Mouse (Mus musculus): ENCODE results near the gene Krt6b. TPM values are rescaled to one million over a fixed set of nuclear protein-coding genes. Genes with fewer than 3 reads are reported as not detected.
A peak's percentile ranks its signal among the peaks of the same experiment; 100 is the strongest.

Krt6b gene
- polyA plus RNA-seq (2012; rRNA removed): not detected in 2 replicates

DNA sequence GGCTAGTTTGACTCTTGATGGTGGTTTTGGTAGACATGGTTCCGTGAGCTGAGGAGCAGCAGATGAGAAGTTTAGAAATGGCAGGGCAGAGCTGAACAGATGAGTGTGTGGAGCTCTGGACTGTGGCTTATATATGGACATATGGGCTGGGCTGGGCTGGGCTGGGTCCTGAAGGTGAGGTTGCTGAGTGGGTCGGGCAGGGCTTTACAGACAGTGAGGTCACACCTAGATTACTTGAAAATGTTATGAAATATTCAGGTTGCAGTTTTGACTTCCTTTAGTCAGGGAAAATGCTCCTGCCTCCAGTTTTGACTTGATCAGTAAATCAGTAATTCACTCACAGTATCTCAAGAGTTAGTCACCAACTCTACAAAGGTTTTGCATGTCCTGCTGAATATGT, at the start of gene Krt6b:
TSS of gene Krt6b (minus strand) at position 101 of the 400 bp plus-strand sequence.
- WGBS: 88% methylated on average over 2 of the region's 2 CpGs
- Histone ChIP-seq H3K27me3 (ENCODE audit: control insufficient read depth, insufficient read depth, low read length) (no peaks in the 10 kb centered on the region; the same call in 1 of the 2 replicates), H3K4me1 (ENCODE audit: control insufficient read depth, insufficient read depth, low read length) (no peaks in the 10 kb centered on the region), H3K27ac (ENCODE audit: insufficient read depth, low read length) (no peak within 1 kb of the TSS), H3K4me3 (replicated peaks; ENCODE audit: insufficient read depth, low read depth, low read length) (no peak within 1 kb of the TSS)
- DNase-seq: no peak
- TF ChIP-seq CTCF (IDR thresholded peaks at IDR 0.05; ENCODE audit: borderline replicate concordance, insufficient read depth, low read depth, low read length) (no peak), POLR2A (IDR thresholded peaks at IDR 0.05; ENCODE audit: borderline replicate concordance, insufficient read depth, low read length) (no peak)

DNA sequence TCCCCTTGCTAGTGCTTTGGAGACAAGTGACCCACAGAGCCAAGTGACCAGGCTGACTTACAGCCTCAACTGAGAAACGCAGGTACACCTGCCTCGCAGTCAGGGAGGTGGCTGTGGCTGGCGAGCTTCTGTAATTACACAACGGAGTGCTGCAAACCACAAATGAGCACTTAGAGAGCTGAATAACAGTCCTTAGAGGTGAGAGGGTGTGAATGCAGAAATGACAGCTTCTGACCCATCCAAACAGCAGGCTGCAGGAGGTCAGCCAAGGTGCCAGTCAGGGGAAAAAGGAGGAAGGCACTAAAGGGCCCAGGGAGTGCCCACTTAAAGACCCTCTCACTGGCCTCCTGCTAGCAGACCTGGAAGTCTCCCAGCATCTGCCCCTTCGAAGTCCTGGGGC, 44.6 kb upstream of the Krt6b start:
- Histone ChIP-seq H3K4me3 (replicated peaks; ENCODE audit: insufficient read depth, low read depth, low read length) (no peak overlapping the region), H3K4me1 (ENCODE audit: control insufficient read depth, insufficient read depth, low read length) (no peaks in the 10 kb centered on the region; the same call in 1 of the 2 replicates), H3K27ac (ENCODE audit: insufficient read depth, low read length) (no peak overlapping the region), H3K27me3 (ENCODE audit: control insufficient read depth, insufficient read depth, low read length) (no peaks in the 10 kb centered on the region)
- TF ChIP-seq POLR2A (IDR thresholded peaks at IDR 0.05; ENCODE audit: borderline replicate concordance, insufficient read depth, low read length) (no peak), CTCF (IDR thresholded peaks at IDR 0.05; ENCODE audit: borderline replicate concordance, insufficient read depth, low read depth, low read length) (no peak)
- WGBS: 75% methylated on average over 5 of the region's 5 CpGs
- DNase-seq: no peak

DNA sequence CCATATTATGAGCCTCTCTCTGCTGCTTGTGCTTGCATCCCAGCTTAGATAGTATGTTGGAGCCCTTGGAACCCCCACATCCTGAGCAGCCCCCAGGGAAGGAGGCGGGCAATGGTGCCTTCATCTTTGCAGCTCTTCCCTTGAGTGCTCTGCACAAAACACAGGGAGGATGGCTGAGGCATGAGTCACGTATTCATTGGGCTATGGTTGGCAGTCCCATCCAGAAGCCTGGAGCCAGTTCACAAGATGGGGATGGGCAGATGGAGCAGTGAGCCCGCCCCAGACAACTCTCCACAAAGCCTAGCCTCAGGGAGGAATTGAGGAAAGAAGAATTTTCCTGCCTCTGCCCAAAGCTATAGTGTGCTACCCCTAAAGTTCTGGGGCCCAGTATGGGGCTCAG, 35.7 kb upstream of the Krt6b start:
- TF ChIP-seq CTCF (IDR thresholded peaks at IDR 0.05; ENCODE audit: borderline replicate concordance, insufficient read depth, low read depth, low read length) (no peak), POLR2A (IDR thresholded peaks at IDR 0.05; ENCODE audit: borderline replicate concordance, insufficient read depth, low read length) (no peak)
- 87% methylated on average over 3 of the region's 3 CpGs for WGBS
- DNase-seq: no peak
- no peak overlapping the region for H3K4me3 ChIP-seq (replicated peaks; ENCODE audit: insufficient read depth, low read depth, low read length)
- peaks cover 8% of the 10 kb centered on the region; the same call in 1 of the 2 replicates for H3K4me1 ChIP-seq (ENCODE audit: control insufficient read depth, insufficient read depth, low read length)
- H3K27me3 ChIP-seq (ENCODE audit: control insufficient read depth, insufficient read depth, low read length): no peaks in the 10 kb centered on the region; the same call in 1 of the 2 replicates
- H3K27ac ChIP-seq (ENCODE audit: insufficient read depth, low read length): no peak overlapping the region

DNA sequence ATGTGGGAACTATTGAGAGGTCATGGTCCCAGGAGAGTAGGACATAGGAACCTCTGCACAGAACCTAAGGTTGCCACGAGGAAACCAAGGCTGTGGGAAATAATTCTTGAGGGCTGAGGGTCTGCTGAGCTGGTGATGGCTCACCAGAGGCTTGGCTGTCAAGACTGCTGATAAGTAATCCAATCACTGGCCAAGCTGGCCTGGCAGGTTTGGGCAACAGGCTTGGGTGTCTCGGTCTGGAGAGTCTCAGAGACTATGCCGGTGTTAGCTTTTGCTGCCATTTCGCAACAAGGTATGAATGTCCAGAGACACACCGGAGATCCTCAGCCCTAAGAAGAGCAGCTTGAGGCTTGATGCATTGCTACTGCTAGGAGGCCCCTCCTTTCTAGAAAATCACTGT, 34.3 kb upstream of the Krt6b start:
- Histone ChIP-seq H3K27me3 (ENCODE audit: control insufficient read depth, insufficient read depth, low read length) (no peaks in the 10 kb centered on the region; the same call in 1 of the 2 replicates), H3K4me1 (ENCODE audit: control insufficient read depth, insufficient read depth, low read length) (peaks cover 8% of the 10 kb centered on the region; the same call in 1 of the 2 replicates), H3K4me3 (replicated peaks; ENCODE audit: insufficient read depth, low read depth, low read length) (no peak overlapping the region), H3K27ac (ENCODE audit: insufficient read depth, low read length) (no peak overlapping the region)
- 93% methylated on average over 5 of the region's 5 CpGs for WGBS
- DNase-seq: no peak
- TF ChIP-seq CTCF (IDR thresholded peaks at IDR 0.05; ENCODE audit: borderline replicate concordance, insufficient read depth, low read depth, low read length) (no peak), POLR2A (IDR thresholded peaks at IDR 0.05; ENCODE audit: borderline replicate concordance, insufficient read depth, low read length) (no peak)

DNA sequence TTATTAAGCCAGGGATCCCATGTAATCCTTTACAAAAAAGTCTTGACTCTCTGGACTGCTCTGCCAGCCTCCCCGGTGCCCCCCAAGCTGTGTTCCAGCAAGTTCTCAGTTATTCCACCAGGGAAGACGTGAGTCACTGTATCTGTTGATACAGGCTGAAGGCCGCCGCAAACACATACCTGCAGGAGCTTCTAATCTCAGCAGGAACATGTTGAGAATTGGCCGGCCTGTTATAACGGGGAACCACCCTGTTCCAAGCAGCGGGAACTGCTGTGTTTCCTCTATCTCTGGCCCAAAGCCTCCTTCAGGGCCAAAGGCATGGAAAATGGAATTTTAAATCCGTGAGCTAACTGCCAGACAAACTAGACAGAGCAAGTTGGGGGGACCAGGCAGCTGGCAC, 33.6 kb upstream of the Krt6b start:
- H3K4me3 ChIP-seq (replicated peaks; ENCODE audit: insufficient read depth, low read depth, low read length): no peak overlapping the region
- peak; percentile 18 to 52 for DNase-seq
- WGBS: 22% methylated on average over 8 of the region's 8 CpGs
- H3K4me1 ChIP-seq (ENCODE audit: control insufficient read depth, insufficient read depth, low read length): peaks cover 10% of the 10 kb centered on the region
- TF ChIP-seq CTCF (IDR thresholded peaks at IDR 0.05; ENCODE audit: borderline replicate concordance, insufficient read depth, low read depth, low read length) (no peak), POLR2A (IDR thresholded peaks at IDR 0.05; ENCODE audit: borderline replicate concordance, insufficient read depth, low read length) (no peak)
- H3K27me3 ChIP-seq (ENCODE audit: control insufficient read depth, insufficient read depth, low read length): no peaks in the 10 kb centered on the region; the same call in 1 of the 2 replicates
- no peak overlapping the region for H3K27ac ChIP-seq (ENCODE audit: insufficient read depth, low read length)

DNA sequence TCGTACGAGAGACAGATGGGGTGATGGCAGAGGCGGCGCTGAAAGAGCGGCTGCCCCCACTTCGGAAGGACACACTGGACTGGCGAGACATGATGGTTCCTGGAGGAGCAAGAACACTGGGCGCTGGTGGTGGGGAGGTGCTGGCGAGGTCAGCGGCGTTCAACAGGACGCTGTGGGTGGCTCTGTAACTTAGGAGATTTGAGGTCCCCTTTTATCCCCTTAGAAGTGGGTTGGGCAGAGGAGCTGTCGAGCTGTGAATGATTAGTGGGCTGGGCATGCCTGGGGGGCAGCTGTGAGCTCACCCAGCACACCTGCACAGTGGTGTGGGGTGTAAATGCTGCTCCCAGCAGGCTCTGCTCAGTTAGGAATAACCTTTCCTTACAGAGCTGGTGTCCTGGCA, 32.6 kb upstream of the Krt6b start, which contains the start of gene Krt5:
TSS of gene Krt5 (minus strand) at position 179 of the 400 bp plus-strand sequence.
- WGBS: 80% methylated on average over 13 of the region's 13 CpGs
- TF ChIP-seq POLR2A (IDR thresholded peaks at IDR 0.05; ENCODE audit: borderline replicate concordance, insufficient read depth, low read length) (no peak), CTCF (IDR thresholded peaks at IDR 0.05; ENCODE audit: borderline replicate concordance, insufficient read depth, low read depth, low read length) (no peak)
- DNase-seq: no peak
- H3K27me3 ChIP-seq (ENCODE audit: control insufficient read depth, insufficient read depth, low read length): no peaks in the 10 kb centered on the region; the same call in 1 of the 2 replicates
- H3K4me1 ChIP-seq (ENCODE audit: control insufficient read depth, insufficient read depth, low read length): peaks cover 14% of the 10 kb centered on the region
- H3K4me3 ChIP-seq (replicated peaks; ENCODE audit: insufficient read depth, low read depth, low read length): no peak within 1 kb of the TSS
- no peak within 1 kb of the TSS for H3K27ac ChIP-seq (ENCODE audit: insufficient read depth, low read length)

DNA sequence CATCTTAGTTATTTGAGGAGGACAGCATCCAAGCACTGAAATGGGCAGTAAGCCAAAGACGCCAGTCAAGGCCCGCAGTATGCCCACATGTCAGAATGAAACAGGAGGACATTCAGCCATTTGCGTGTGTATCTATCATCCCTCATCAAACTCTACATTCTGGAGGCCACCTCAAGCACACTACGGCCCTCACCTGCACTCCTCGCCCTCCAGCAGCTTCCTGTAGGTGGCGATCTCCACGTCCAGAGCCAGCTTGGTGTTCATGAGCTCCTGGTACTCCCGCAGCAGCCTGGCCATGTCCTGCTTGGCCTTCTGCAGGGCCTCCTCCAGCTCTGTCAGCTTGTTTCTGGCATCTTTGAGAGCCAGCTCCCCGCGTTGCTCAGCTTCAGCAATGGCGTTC, 28.6 kb upstream of the Krt6b start:
- 36% methylated on average over 11 of the region's 11 CpGs for WGBS
- Histone ChIP-seq H3K4me3 (replicated peaks; ENCODE audit: insufficient read depth, low read depth, low read length) (no peak overlapping the region), H3K27ac (ENCODE audit: insufficient read depth, low read length) (no peak overlapping the region), H3K4me1 (ENCODE audit: control insufficient read depth, insufficient read depth, low read length) (peaks cover 6% of the 10 kb centered on the region), H3K27me3 (ENCODE audit: control insufficient read depth, insufficient read depth, low read length) (no peaks in the 10 kb centered on the region; the same call in 1 of the 2 replicates)
- peak in 1 of 2 experiments; percentile 12 for DNase-seq
- no peak for TF ChIP-seq POLR2A (IDR thresholded peaks at IDR 0.05; ENCODE audit: borderline replicate concordance, insufficient read depth, low read length)
- peak; percentile 16; the same call in 1 of the 2 replicates for TF ChIP-seq CTCF (IDR thresholded peaks at IDR 0.05; ENCODE audit: borderline replicate concordance, insufficient read depth, low read depth, low read length)

DNA sequence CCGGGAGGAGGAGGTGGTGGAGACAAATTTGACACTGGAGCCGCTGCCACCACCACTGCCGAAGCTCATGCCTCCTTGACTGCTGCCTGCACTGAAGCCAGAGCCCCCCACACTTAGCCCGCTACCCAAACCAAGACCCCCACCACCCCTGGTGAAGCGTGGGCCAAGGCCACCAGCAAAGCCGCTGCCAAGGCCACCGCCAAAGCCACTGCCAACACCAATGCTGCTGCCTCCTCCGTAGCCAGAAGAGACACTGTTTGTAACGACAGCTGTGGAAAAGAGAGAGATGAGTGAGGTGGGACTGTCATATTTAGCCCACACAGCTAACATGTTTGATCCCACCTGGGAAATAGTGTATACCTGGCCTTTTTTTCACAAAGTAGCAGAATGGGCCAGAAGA, 27.4 kb upstream of the Krt6b start:
- Histone ChIP-seq H3K4me1 (ENCODE audit: control insufficient read depth, insufficient read depth, low read length) (peaks cover 6% of the 10 kb centered on the region), H3K27ac (ENCODE audit: insufficient read depth, low read length) (no peak overlapping the region), H3K4me3 (replicated peaks; ENCODE audit: insufficient read depth, low read depth, low read length) (no peak overlapping the region), H3K27me3 (ENCODE audit: control insufficient read depth, insufficient read depth, low read length) (no peaks in the 10 kb centered on the region; the same call in 1 of the 2 replicates)
- TF ChIP-seq CTCF (IDR thresholded peaks at IDR 0.05; ENCODE audit: borderline replicate concordance, insufficient read depth, low read depth, low read length) (no peak), POLR2A (IDR thresholded peaks at IDR 0.05; ENCODE audit: borderline replicate concordance, insufficient read depth, low read length) (no peak)
- no peak for DNase-seq
- 66% methylated on average over 9 of the region's 9 CpGs for WGBS
